Mouse (Mus musculus): ENCODE results near the gene Lyrm9. TPM values are rescaled to one million over a fixed set of nuclear protein-coding genes. Genes with fewer than 3 reads are reported as not detected.
A peak's percentile ranks its signal among the peaks of the same experiment; 100 is the strongest.

Lyrm9 gene
- total and polyA plus RNA-seq, 3 experiments: 22.0 to 49.4 (median 35.3) TPM

GRCm38 (mm10) chr11:78879727-78880126 is 53.3 kb downstream of the Lyrm9 start:
- Histone ChIP-seq H3K27me3 (replicated peaks) (peaks cover 4% of the 10 kb centered on the region), H3K79me2 (replicated peaks; ENCODE audit: control insufficient read depth, extremely low read depth, insufficient read depth, poor library complexity, severe bottlenecking) (no peaks in the 10 kb centered on the region), H3K9ac (ENCODE audit: insufficient read depth, low read depth) (no peak overlapping the region), H3K4me1 (ENCODE audit: control insufficient read depth in 1 of 2, insufficient read depth in 2 of 2) (0 out of 4 replicates have a peak, but pooled peaks cover 0 to 2% of the 10 kb centered on the region in 2 experiments), H3K36me3 (replicated peaks in 1 of 2; ENCODE audit: control insufficient read depth in 1 of 2, insufficient read depth in 1 of 2, low read length in 1 of 2) (no peaks in the 10 kb centered on the region), H3K4me3 (replicated peaks in 1 of 3; ENCODE audit: low read depth in 2 of 3, low read length in 2 of 3, poor library complexity in 1 of 3) (no peak overlapping the region), H3K4me2 (ENCODE audit: insufficient read depth, low read depth, poor library complexity, severe bottlenecking) (no peak overlapping the region), H3K9me3 (replicated peaks; ENCODE audit: low read length) (peaks cover 6% of the 10 kb centered on the region), H3K27ac (ENCODE audit: insufficient read depth, low read depth) (no peak overlapping the region)
- TF ChIP-seq EP300 (IDR thresholded peaks at IDR 0.05; ENCODE audit: low read length) (no peak), BHLHE40 (IDR thresholded peaks at IDR 0.05; ENCODE audit: low read depth, low read length) (no peak), UBTF (IDR thresholded peaks at IDR 0.05; ENCODE audit: low read depth, low read length) (no peak), HCFC1 (IDR thresholded peaks at IDR 0.05; ENCODE audit: low read depth, low read length) (no peak), MYC (IDR thresholded peaks at IDR 0.05; ENCODE audit: low read depth, low read length) (no peak), SMC3 (IDR thresholded peaks at IDR 0.05; ENCODE audit: low read depth, low read length) (no peak), CHD1 (IDR thresholded peaks at IDR 0.05; ENCODE audit: low read depth, low read length) (no peak), MAZ (IDR thresholded peaks at IDR 0.05; ENCODE audit: low read depth, low read length) (no peak), ZC3H11A (IDR thresholded peaks at IDR 0.05; ENCODE audit: low read depth, low read length) (no peak), CTCF (conservative IDR thresholded peaks at IDR 0.05 in 1 of 2, IDR thresholded peaks at IDR 0.05 in 1 of 2; ENCODE audit: low read depth in 2 of 2, low read length in 2 of 2) (no peak), CHD2 (IDR thresholded peaks at IDR 0.05; ENCODE audit: low read length) (no peak)
- DNase-seq (ENCODE audit: extremely low read depth): no peak
- dilution Hi-C loops (cut with MboI; ENCODE audit: extremely low pct_ligation_motif_present, extremely low pct_unique_long_range_greater_than_20kb, low sequenced_read_pairs): no loop called here
- in situ Hi-C loops (cut with MboI; ENCODE audit: low pct_ligation_motif_present, low pct_unique_long_range_greater_than_20kb, low sequenced_read_pairs): no loop called here

GRCm38 (mm10) chr11:78886693-78887092 is 60.3 kb downstream of the Lyrm9 start:
- in situ Hi-C loops (cut with MboI; ENCODE audit: low pct_ligation_motif_present, low pct_unique_long_range_greater_than_20kb, low sequenced_read_pairs): no loop called here
- Histone ChIP-seq H3K4me1 (ENCODE audit: control insufficient read depth in 1 of 2, insufficient read depth in 2 of 2) (peaks cover 9 to 32% of the 10 kb centered on the region in 2 experiments), H3K36me3 (replicated peaks in 1 of 2; ENCODE audit: control insufficient read depth in 1 of 2, insufficient read depth in 1 of 2, low read length in 1 of 2) (no peaks in the 10 kb centered on the region), H3K79me2 (replicated peaks; ENCODE audit: control insufficient read depth, extremely low read depth, insufficient read depth, poor library complexity, severe bottlenecking) (no peaks in the 10 kb centered on the region), H3K4me2 (ENCODE audit: insufficient read depth, low read depth, poor library complexity, severe bottlenecking) (peak overlapping the region; percentile 82), H3K9me3 (replicated peaks; ENCODE audit: low read length) (no peaks in the 10 kb centered on the region), H3K27me3 (replicated peaks) (no peaks in the 10 kb centered on the region), H3K27ac (ENCODE audit: insufficient read depth, low read depth) (no peak overlapping the region), H3K9ac (ENCODE audit: insufficient read depth, low read depth) (no peak overlapping the region), H3K4me3 (replicated peaks in 1 of 3; ENCODE audit: low read depth in 2 of 3, low read length in 2 of 3, poor library complexity in 1 of 3) (no peak overlapping the region)
- dilution Hi-C loops (cut with MboI; ENCODE audit: extremely low pct_ligation_motif_present, extremely low pct_unique_long_range_greater_than_20kb, low sequenced_read_pairs): no loop called here
- no peak for TF ChIP-seq ZC3H11A (IDR thresholded peaks at IDR 0.05; ENCODE audit: low read depth, low read length)
- no peak for TF ChIP-seq ZKSCAN1 (IDR thresholded peaks at IDR 0.05; ENCODE audit: borderline replicate concordance, low read depth, low read length)
- no peak for TF ChIP-seq CHD1 (IDR thresholded peaks at IDR 0.05; ENCODE audit: low read depth, low read length)
- TF ChIP-seq CTCF (conservative IDR thresholded peaks at IDR 0.05 in 1 of 2, IDR thresholded peaks at IDR 0.05 in 1 of 2; ENCODE audit: low read depth in 2 of 2, low read length in 2 of 2): no peak
- no peak for TF ChIP-seq MAFK (IDR thresholded peaks at IDR 0.05; ENCODE audit: insufficient replicate concordance, low read length)
- no peak for TF ChIP-seq TBP (conservative IDR thresholded peaks at IDR 0.05; ENCODE audit: low read depth, low read length)
- no peak for TF ChIP-seq UBTF (IDR thresholded peaks at IDR 0.05; ENCODE audit: low read depth, low read length)
- no peak for TF ChIP-seq SMC3 (IDR thresholded peaks at IDR 0.05; ENCODE audit: low read depth, low read length)
- TF ChIP-seq USF2 (conservative IDR thresholded peaks at IDR 0.05; ENCODE audit: low read depth, low read length): no peak
- TF ChIP-seq ETS1 (conservative IDR thresholded peaks at IDR 0.05; ENCODE audit: low read depth, low read length): no peak
- no peak for TF ChIP-seq IRF4 (IDR thresholded peaks at IDR 0.05; ENCODE audit: low read depth, low read length)
- TF ChIP-seq ELF1 (IDR thresholded peaks at IDR 0.05; ENCODE audit: low read depth, low read length): no peak
- TF ChIP-seq ZNF384 (IDR thresholded peaks at IDR 0.05; ENCODE audit: low read depth, low read length): no peak
- no peak for TF ChIP-seq NELFE (IDR thresholded peaks at IDR 0.05; ENCODE audit: low read depth, low read length)
- no peak for TF ChIP-seq E2F4 (IDR thresholded peaks at IDR 0.05; ENCODE audit: insufficient replicate concordance, low read depth, low read length)
- DNase-seq (ENCODE audit: extremely low read depth): peak; percentile 55

Measured in CH12.LX (cell line).